Mouse (Mus musculus) brain, adult 2 months (tissue): ENCODE measurements at regions not wholly inside any gene's neighbourhood (a gene's known extent, or its start where the extent isn't known, plus 50 kb on each side); places are given as distances from the start of the nearest gene placed in this dataset.

Experiments used
- DNase-seq: peaks from one replicate; pipeline ENCODE4 v3.0.0; 2011; ENCODE audit warnings: low read depth, low spot score

DNA sequence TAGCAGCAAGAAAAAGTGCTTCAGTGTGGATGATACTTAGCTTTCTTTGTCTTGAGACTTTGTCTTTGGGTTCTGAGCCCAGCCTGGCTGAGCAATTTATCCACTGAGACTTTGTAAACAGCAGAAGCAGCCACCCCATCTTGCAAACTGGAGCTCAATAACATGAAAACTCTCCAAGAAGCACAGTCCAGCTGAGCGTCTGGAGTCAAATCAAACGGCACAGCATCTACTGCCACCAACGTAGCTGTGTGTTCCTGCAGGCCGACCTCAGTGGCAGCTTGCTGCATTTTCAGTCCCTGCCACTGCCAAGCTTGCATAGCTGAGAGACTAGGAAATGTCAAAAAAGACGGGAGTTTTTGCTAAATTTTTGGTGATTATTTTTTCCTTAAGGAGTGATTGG is 68.8 kb upstream of the Galnt17 start:
- peak; percentile 24 for DNase-seq

DNA sequence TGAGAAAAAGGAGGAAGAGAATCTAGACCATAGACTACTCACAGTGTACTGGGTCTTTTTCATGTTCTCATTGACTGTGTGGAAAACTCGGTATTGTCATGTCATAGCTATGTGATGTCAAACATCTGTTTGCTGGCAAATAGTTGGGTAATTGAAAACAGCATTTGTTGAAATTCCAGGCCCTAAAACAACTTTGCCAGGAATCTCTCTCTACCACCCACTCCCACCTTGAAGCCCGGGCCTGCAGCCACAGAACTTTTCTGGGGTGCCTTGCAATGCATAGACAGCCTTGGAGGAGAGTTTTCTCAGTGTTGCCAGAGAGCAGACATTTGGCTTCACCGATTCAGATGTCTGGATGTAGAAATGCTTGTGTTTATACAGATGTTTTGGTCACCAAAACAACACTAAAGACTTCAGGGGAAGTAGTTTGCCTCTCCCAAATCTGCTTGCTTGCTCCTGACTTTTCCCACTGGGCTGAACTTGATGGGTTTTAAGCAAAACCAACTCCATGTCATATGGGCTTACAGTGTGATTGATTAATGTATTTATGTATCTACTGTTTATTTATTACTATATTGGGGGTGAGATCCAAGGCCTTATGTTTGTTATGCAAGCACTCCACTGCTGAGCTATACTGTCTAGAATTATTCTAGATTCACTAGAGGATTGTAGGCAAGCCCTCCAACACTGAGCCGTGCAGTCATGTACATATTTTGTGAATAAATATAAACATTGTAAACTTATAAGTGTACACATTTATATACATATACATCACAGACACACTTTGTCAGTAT is 63.2 kb upstream of the Galnt17 start:
- DNase-seq = peak; percentile 4

DNA sequence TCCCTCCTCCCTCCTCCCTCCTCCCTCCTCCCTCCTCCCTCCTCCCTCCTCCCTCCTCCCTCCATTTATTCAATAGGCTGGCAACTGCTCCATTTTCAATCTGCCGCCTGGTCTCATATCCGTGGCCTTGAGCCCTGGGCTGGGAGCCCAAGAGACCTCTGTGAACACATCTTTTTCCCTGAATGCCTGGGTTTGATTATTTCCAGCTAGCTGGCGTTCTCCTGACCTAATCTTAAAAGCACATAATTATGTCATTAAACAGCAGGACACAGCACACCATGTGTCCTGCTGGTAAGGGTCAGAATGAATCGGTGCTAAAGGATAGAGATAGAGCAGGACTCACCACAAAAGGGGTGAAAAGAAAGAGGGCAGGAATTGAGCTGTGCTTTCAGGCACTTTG is 59.2 kb upstream of the Galnt17 start:
- DNase-seq = peak; percentile 10

DNA sequence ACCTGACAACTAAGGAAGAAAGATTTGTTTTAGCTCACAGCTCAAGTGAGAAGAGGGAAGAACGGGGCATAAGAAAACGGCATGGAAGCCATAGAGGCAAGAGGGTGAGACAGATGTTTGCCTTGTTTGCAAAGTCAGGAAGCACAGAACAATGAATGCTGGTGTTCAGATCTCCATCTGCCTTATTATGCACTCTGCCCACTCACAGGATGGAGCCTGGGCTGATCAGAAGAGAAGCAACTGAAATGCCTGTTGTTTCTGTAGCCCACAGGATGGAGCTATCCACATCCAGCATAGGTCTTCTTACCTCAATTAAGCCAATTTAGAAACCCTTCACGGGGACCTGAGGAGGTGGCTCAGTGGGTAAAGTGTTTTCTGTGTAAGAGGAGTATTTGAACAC is 51.5 kb upstream of the Galnt17 start:
- DNase-seq = peak; percentile 20
